Mouse (Mus musculus) retina, postnatal 7 days (tissue): ENCODE measurements at regions not wholly inside any gene's neighbourhood (a gene's known extent, or its start where the extent isn't known, plus 50 kb on each side); places are given as distances from the start of the nearest gene placed in this dataset.

ENCODE experiments used
- DNase-seq: peaks from one replicate; pipeline ENCODE4 v3.0.0-alpha.2; 2012; ENCODE audit warnings: low read depth, low spot score

- DNase-seq = no peak
These were observed 84.3 kb downstream of the Tmem168 start for GRCm38 (mm10) chr6:13523463-13524202.

- DNase-seq = no peak
These were observed 93.8 kb downstream of the Tmem168 start for GRCm38 (mm10) chr6:13514126-13514525.

GRCm38 (mm10) chr6:13476493-13477129 lies 131.3 kb downstream of the Tmem168 start:
- DNase-seq = no peak

- no peak for DNase-seq
These were observed 158.6 kb downstream of the Tmem168 start for GRCm38 (mm10) chr6:13449160-13449787.

GRCm38 (mm10) chr6:13413768-13414167 lies 189.0 kb upstream of the Vwde start:
- DNase-seq = peak; percentile 27

GRCm38 (mm10) chr6:13413092-13413491 lies 188.3 kb upstream of the Vwde start:
- no peak for DNase-seq

GRCm38 (mm10) chr6:13384469-13384868 lies 159.7 kb upstream of the Vwde start:
- DNase-seq = no peak

- DNase-seq = no peak
These were observed 158.4 kb upstream of the Vwde start for GRCm38 (mm10) chr6:13383211-13383610.

GRCm38 (mm10) chr6:13380819-13381218 lies 156.1 kb upstream of the Vwde start:
- no peak for DNase-seq

GRCm38 (mm10) chr6:13379727-13380126 lies 155.0 kb upstream of the Vwde start:
- no peak for DNase-seq

- DNase-seq = no peak
These were observed 149.1 kb upstream of the Vwde start for GRCm38 (mm10) chr6:13373896-13374295.

- no peak for DNase-seq
These were observed 145.0 kb upstream of the Vwde start for GRCm38 (mm10) chr6:13369709-13370296.
